Mouse (Mus musculus) brain, embryonic 14.5 days (tissue): ENCODE measurements around the gene 4833439L19Rik.

Source experiments
- CTCF ChIP-seq: fragments of 200-500 bp; IDR thresholded peaks from 2 replicates; pipeline ENCODE4 v1.5.1; 2012; ENCODE audit warnings: inconsistent platforms, mild to moderate bottlenecking, moderate library complexity, borderline replicate concordance; ENCODE audit not compliant: insufficient read depth, insufficient read length; ENCODE audit errors: extremely low read depth
- POLR2A ChIP-seq: fragments of 200-500 bp; IDR thresholded peaks from 2 replicates; pipeline ENCODE4 v1.6.1; 2012; ENCODE audit warnings: mild to moderate bottlenecking, inconsistent platforms, borderline replicate concordance; ENCODE audit not compliant: poor library complexity, insufficient read depth, insufficient read length, severe bottlenecking; ENCODE audit errors: extremely low read depth

DNA sequence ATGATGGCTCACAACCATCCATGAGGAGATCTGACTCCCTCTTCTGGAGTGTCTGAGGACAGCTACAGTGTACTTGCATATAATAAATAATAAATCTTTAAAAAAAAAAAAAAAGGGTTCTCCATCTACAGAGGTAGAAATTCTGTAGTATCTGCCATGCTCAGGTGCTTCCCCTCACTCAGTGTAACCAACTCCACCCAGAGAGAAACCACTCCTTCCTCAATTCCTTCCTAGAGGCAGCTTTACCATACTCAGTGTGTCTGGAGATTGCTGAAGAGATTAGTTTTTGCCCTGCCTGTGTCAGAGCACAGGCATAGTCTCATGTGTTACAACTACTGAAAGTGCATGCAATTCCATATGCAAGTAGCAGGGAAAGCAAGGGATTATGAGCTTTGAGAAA lies 33.1 kb downstream of the 4833439L19Rik start:
- no peak for TF ChIP-seq CTCF
- no peak for TF ChIP-seq POLR2A
